Mouse (Mus musculus): ENCODE results near the gene Peli1. TPM values are rescaled to one million over a fixed set of nuclear protein-coding genes. Genes with fewer than 3 reads are reported as not detected.
"Not testable (repeated sequence)": the region's sequence is repeated elsewhere in the genome, so short reads cannot be mapped to it uniquely, and the experiment has no call there.

Peli1 gene
- polyA plus RNA-seq, 1 experiment from 2014 or later, result 106 TPM

GRCm38 (mm10) chr11:21178998-21179645 is 88.0 kb downstream of the Peli1 start:
- 90% methylated on average over 8 of the region's 8 CpGs for WGBS
- Histone ChIP-seq H3K4me3 (no peak overlapping the region), H3K9ac (replicated peaks) (no peak overlapping the region), H3K4me1 (no peaks in the 10 kb centered on the region), H3K36me3 (no peaks in the 10 kb centered on the region), H3K27ac (replicated peaks) (no peak overlapping the region), H3K27me3 (no peaks in the 10 kb centered on the region), H3K4me2 (replicated peaks) (no peak overlapping the region), H3K9me3 (no peaks in the 10 kb centered on the region)
- no peak for ATAC-seq (ENCODE audit: low FRiP score, low read depth)

DNA sequence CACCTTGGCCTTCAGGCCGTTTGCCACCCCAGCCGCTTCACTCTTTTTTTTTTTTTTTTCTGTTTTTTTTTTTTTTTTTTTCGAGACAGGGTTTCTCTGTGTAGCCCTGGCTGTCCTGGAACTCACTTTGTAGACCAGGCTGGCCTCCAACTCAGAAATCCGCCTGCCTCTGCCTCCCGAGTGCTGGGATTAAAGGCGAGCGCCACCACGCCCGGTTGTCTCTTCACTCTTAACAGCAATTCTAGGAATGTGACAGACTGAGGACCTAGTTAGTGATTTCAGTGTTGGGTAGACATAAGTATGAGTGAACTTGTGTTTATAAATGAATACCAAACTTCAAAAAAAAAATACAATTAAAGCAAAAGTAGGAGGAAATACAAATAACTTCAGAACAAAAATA is 88.8 kb downstream of the Peli1 start:
- not testable (repeated sequence) for H3K4me1 ChIP-seq; H3K4me2 ChIP-seq (replicated peaks); ATAC-seq (ENCODE audit: low FRiP score, low read depth); H3K27me3 ChIP-seq; H3K9ac ChIP-seq (replicated peaks); H3K27ac ChIP-seq (replicated peaks); H3K9me3 ChIP-seq; H3K4me3 ChIP-seq; H3K36me3 ChIP-seq
- WGBS, result 96% methylated on average over 8 of the region's 9 CpGs

- no peak for ATAC-seq (ENCODE audit: low FRiP score, low read depth)
- H3K4me3 ChIP-seq, result no peak overlapping the region
- no peaks in the 10 kb centered on the region for H3K9me3 ChIP-seq
- no peak overlapping the region for H3K9ac ChIP-seq (replicated peaks)
- H3K27ac ChIP-seq (replicated peaks), result no peak overlapping the region
- H3K36me3 ChIP-seq, result no peaks in the 10 kb centered on the region
- no peaks in the 10 kb centered on the region for H3K4me1 ChIP-seq
- H3K27me3 ChIP-seq, result no peaks in the 10 kb centered on the region
- WGBS, result 77% methylated on average over 1 of the region's 1 CpGs
- H3K4me2 ChIP-seq (replicated peaks), result no peak overlapping the region
Observed at GRCm38 (mm10) chr11:21180650-21181049, 89.6 kb downstream of the Peli1 start.

DNA sequence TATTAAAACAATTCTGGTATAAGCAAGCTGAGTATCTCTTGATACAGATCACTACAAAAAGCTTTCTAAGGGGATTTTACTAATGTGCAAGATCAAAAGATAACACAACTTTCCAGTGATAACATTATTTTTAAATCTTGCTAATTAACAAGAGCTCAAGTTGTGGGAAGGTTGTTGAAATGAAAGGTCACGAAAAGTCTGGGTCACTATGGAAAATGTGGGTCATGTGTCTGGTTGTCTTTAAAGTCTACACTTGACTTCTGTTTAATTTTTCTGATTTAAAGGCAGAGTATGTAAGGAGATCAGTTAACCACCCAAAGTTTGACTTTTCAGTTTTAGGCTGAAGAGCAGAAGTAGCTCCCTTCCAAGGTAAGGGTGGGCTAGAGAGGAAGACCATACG is 90.5 kb downstream of the Peli1 start:
- Histone ChIP-seq H3K4me3 (no peak overlapping the region), H3K9me3 (no peaks in the 10 kb centered on the region), H3K27me3 (no peaks in the 10 kb centered on the region), H3K36me3 (no peaks in the 10 kb centered on the region), H3K27ac (replicated peaks) (no peak overlapping the region), H3K4me2 (replicated peaks) (no peak overlapping the region), H3K4me1 (no peaks in the 10 kb centered on the region), H3K9ac (replicated peaks) (no peak overlapping the region)
- no peak for ATAC-seq (ENCODE audit: low FRiP score, low read depth)
- WGBS, result 90% methylated on average over 2 of the region's 2 CpGs

- ATAC-seq (ENCODE audit: low FRiP score, low read depth), result no peak
- H3K27me3 ChIP-seq, result no peaks in the 10 kb centered on the region
- 71% methylated on average over 1 of the region's 1 CpGs for WGBS
Observed at GRCm38 (mm10) chr11:21182709-21183108, 91.6 kb downstream of the Peli1 start.

DNA sequence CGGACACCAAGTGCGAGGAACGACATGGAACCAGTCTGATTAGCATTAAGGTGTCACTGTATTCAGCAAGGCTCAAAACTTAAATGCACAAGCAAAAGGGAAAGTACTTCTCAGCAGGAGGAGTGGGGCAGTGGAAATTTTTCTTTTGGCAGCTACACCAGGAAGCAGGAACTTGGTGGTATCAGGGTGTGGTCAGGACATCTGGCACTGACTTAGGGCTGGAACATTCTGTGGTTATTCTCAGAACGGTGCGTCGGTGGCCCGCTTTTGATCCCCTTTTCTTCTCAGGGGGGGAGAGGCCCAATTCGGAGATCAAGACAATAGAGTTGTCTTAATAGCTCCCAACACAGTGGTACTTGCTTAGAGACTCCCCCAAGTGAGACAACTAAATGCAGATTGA is 100.7 kb downstream of the Peli1 start:
- H3K9ac ChIP-seq (replicated peaks); H3K4me1 ChIP-seq; ATAC-seq (ENCODE audit: low FRiP score, low read depth); H3K27ac ChIP-seq (replicated peaks); H3K4me2 ChIP-seq (replicated peaks); H3K27me3 ChIP-seq; H3K9me3 ChIP-seq; H3K36me3 ChIP-seq; H3K4me3 ChIP-seq: not testable (repeated sequence)
- 94% methylated on average over 8 of the region's 8 CpGs for WGBS

More at GRCm38 (mm10) chr11:21182709-21183108, 91.6 kb downstream of the Peli1 start:
- Histone ChIP-seq H3K9me3 (no peaks in the 10 kb centered on the region), H3K4me1 (no peaks in the 10 kb centered on the region), H3K4me3 (no peak overlapping the region), H3K27ac (replicated peaks) (no peak overlapping the region), H3K36me3 (no peaks in the 10 kb centered on the region), H3K9ac (replicated peaks) (no peak overlapping the region), H3K4me2 (replicated peaks) (no peak overlapping the region)

- Histone ChIP-seq H3K36me3 (no peaks in the 10 kb centered on the region), H3K27ac (replicated peaks) (no peak overlapping the region), H3K4me1 (no peaks in the 10 kb centered on the region), H3K9me3 (no peaks in the 10 kb centered on the region), H3K27me3 (no peaks in the 10 kb centered on the region), H3K4me2 (replicated peaks) (no peak overlapping the region), H3K9ac (replicated peaks) (no peak overlapping the region), H3K4me3 (no peak overlapping the region)
- 92% methylated on average over 3 of the region's 3 CpGs for WGBS
- ATAC-seq (ENCODE audit: low FRiP score, low read depth), result no peak
Observed at GRCm38 (mm10) chr11:21194851-21195250, 103.8 kb downstream of the Peli1 start.

Other genes with a start within 250 kb of the Peli1 start
- 15.5 and 18.5 TPM in 2 replicates for gene Vps54, start 148.0 kb downstream of the Peli1 start, polyA plus RNA-seq (2016; fragmentation: Nextera tagmentation; extraction: Ambion mirVana)